Mouse (Mus musculus) heart, embryonic 15.5 days (tissue): ENCODE results near the gene Entpd2. TPM values are rescaled to one million over a fixed set of nuclear protein-coding genes. Genes with fewer than 3 reads are reported as not detected.

ENCODE experiments used
- ATAC-seq: fragments of 200-750 bp; cut with Nextera tagmentation; replicated peaks from 2 replicates; pipeline ENCODE4 v1.8.0; 2017; ENCODE audit warnings: low read depth, moderate TSS enrichment; ENCODE audit not compliant: insufficient number of reproducible peaks, insufficient read depth, low FRiP score
- H3K27ac ChIP-seq: fragments of 300-500 bp; sonication (generic); 2 replicates; pipeline ENCODE4 v1.5.1; 2015; ENCODE audit warnings: mild to moderate bottlenecking, inconsistent platforms
- H3K27me3 ChIP-seq: fragments of 300-500 bp; sonication (generic); 2 replicates; pipeline ENCODE4 v1.6.1; 2015; ENCODE audit warnings: inconsistent platforms
- H3K36me3 ChIP-seq: fragments of 300-500 bp; sonication (generic); 2 replicates; pipeline ENCODE4 v1.6.1; 2015; ENCODE audit warnings: mild to moderate bottlenecking, inconsistent platforms
- H3K4me1 ChIP-seq: fragments of 300-500 bp; sonication (generic); replicated peaks from 2 replicates; pipeline ENCODE4 v1.6.1; 2015; ENCODE audit warnings: inconsistent platforms
- H3K4me2 ChIP-seq: fragments of 300-500 bp; sonication (generic); 2 replicates; pipeline ENCODE4 v1.6.1; 2015; ENCODE audit warnings: inconsistent platforms, mild to moderate bottlenecking, moderate library complexity
- H3K4me3 ChIP-seq: fragments of 300-500 bp; sonication (generic); 2 replicates; pipeline ENCODE4 v1.5.1; 2015; ENCODE audit warnings: mild to moderate bottlenecking, inconsistent platforms
- H3K9ac ChIP-seq: fragments of 300-500 bp; sonication (generic); 2 replicates; pipeline ENCODE4 v1.6.1; 2015; ENCODE audit warnings: mild to moderate bottlenecking, inconsistent platforms
- H3K9me3 ChIP-seq: fragments of 300-500 bp; sonication (generic); replicated peaks from 2 replicates; pipeline ENCODE4 v1.6.1; 2016; ENCODE audit warnings: inconsistent platforms
- WGBS: fragments of 180-500 bp; shearing (Covaris S2); methylation state at CpG from one replicate; pipeline ENCODE4 v1.1.7; 2015; ENCODE audit warnings: mixed read lengths; 5-methylcytosine and 5-hydroxymethylcytosine counted together
- microRNA-seq: library from miRNA; unstranded; fragments of <30 nt; microRNA quantifications from one replicate; pipeline ENCODE4, GENCODE M21; 2016
- polyA plus RNA-seq: library from polyadenylated mRNA; unstranded; fragments of >200 nt; fragmentation: Nextera tagmentation; extraction: Ambion mirVana; gene quantifications from 2 replicates; pipeline ENCODE4 v1.2.1, GENCODE M21; 2015

Entpd2 gene
- polyA plus RNA-seq, 1 experiment from 2014 or later, result 1.8 TPM

- no peak overlapping the region for H3K4me2 ChIP-seq
- no peak overlapping the region for H3K9ac ChIP-seq
- 82% methylated on average over 6 of the region's 6 CpGs for WGBS
- H3K9me3 ChIP-seq, result no peaks in the 10 kb centered on the region
- H3K27ac ChIP-seq, result no peak overlapping the region
- no peaks in the 10 kb centered on the region for H3K36me3 ChIP-seq
- no peak for ATAC-seq
- no peak overlapping the region for H3K4me3 ChIP-seq
- H3K27me3 ChIP-seq, result peaks cover 13% of the 10 kb centered on the region
- H3K4me1 ChIP-seq, result peaks cover 16% of the 10 kb centered on the region
Observed at GRCm38 (mm10) chr2:25431308-25431855, 35.7 kb downstream of the Entpd2 start.

DNA sequence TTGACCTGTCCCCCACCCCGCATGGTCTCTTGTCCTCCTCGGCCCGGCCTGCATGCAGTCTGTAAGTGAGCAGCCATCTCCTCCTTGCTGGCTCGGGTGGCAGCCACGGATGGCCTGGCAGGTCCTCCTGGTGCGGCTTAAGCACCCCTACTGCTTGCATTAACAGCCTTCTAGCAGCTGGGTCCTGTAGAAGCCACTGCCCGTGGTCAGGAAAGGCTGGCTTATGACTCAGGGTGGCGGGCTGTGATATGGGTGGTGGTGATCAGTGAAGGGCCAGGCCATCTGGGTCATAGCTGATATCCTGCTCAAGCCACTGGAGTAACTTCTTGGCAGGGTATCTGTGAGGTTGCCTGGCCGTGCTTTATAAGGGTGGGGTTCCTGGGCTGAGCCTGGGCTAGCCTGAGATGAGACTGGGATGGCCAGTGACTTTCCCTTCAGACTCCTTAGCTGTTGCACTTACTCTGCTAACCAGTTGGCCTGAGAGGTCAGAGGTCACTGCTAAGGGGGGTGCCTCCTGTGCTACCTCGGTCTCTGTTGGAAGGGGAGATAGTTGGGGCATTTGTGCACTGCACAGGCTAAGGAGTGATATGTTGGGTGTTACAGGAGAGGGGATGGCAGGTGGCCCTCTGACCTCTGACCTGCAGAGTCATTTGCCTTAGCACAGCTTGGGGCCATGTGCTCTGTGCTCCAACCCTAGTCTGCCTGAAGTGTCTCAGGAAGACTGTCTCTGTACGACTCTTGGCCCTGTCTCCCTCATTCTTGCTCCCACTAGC lies 36.8 kb downstream of the Entpd2 start:
- 69% methylated on average over 11 of the region's 11 CpGs for WGBS
- Histone ChIP-seq H3K27ac (no peak overlapping the region), H3K4me1 (peaks cover 16% of the 10 kb centered on the region), H3K9ac (no peak overlapping the region), H3K4me3 (no peak overlapping the region), H3K9me3 (no peaks in the 10 kb centered on the region), H3K27me3 (peaks cover 9% of the 10 kb centered on the region; the same call in 1 of the 2 replicates), H3K36me3 (no peaks in the 10 kb centered on the region; the same call in 1 of the 2 replicates), H3K4me2 (no peak overlapping the region)
- ATAC-seq, result no peak

- no peak overlapping the region for H3K4me2 ChIP-seq
- ATAC-seq, result no peak
- H3K4me3 ChIP-seq, result no peak overlapping the region
- no peak overlapping the region for H3K9ac ChIP-seq
- H3K36me3 ChIP-seq, result no peaks in the 10 kb centered on the region; the same call in 1 of the 2 replicates
- H3K9me3 ChIP-seq, result no peaks in the 10 kb centered on the region
- 82% methylated on average over 17 of the region's 17 CpGs for WGBS
- no peak overlapping the region for H3K27ac ChIP-seq
- H3K4me1 ChIP-seq, result peaks cover 16% of the 10 kb centered on the region
- peaks cover 9% of the 10 kb centered on the region; the same call in 1 of the 2 replicates for H3K27me3 ChIP-seq
Observed at GRCm38 (mm10) chr2:25433101-25433500, 37.4 kb downstream of the Entpd2 start.

DNA sequence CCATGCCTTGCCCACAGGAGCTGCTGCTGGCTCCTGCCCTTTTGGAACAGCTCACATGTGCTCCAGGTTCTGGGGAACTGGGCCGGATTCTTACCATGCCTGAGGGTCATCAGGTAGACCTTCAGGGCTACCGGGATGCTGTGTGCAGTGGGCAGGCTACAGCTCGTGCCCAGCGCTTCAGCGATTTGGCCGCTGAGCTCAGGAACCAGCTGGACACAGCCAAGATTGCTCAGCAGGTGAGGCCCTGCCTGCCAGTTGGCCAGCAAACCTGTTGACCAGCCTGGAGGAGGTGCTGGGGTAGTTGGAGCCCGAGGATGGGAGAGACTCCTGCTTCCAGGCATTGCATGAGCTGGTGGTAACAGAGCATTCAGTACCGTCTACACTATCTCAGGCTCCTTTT lies 38.6 kb downstream of the Entpd2 start:
- H3K9ac ChIP-seq, result no peak overlapping the region
- H3K27me3 ChIP-seq, result peaks cover 9% of the 10 kb centered on the region; the same call in 1 of the 2 replicates
- H3K4me1 ChIP-seq, result peaks cover 10% of the 10 kb centered on the region
- 86% methylated on average over 8 of the region's 8 CpGs for WGBS
- no peaks in the 10 kb centered on the region; the same call in 1 of the 2 replicates for H3K36me3 ChIP-seq
- ATAC-seq, result no peak
- no peaks in the 10 kb centered on the region for H3K9me3 ChIP-seq
- no peak overlapping the region for H3K27ac ChIP-seq
- no peak overlapping the region for H3K4me3 ChIP-seq
- no peak overlapping the region for H3K4me2 ChIP-seq

DNA sequence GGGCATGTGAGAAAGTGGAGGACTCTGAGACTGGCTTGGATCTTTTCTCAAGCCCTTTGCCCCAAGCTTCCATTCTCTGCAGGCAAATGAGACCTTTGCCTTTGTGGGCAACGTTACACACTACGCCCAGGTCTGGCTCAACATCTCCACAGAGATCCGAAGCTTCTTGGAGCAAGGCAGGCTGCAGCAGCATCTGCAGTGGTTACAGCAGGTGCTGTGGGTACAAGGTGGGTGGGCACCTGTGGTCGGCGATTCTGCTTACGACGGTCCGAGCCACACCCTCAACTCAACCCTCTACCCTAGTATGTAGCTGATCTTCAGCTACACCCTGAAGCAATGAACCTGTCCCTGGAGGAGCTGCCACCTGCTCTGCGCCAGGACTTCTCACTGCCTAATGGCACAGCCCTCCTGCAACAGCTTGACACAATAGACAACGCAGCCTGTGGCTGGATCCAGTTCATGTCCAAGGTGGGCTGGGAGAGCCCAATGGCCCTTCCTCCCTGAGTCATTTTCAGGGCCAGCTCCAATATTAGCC lies 40.7 kb downstream of the Entpd2 start:
- Histone ChIP-seq H3K4me1 (no peaks in the 10 kb centered on the region), H3K27me3 (no peaks in the 10 kb centered on the region), H3K9ac (no peak overlapping the region), H3K27ac (no peak overlapping the region), H3K4me3 (no peak overlapping the region), H3K36me3 (no peaks in the 10 kb centered on the region; the same call in 1 of the 2 replicates), H3K4me2 (no peak overlapping the region), H3K9me3 (no peaks in the 10 kb centered on the region)
- WGBS, result 81% methylated on average over 10 of the region's 10 CpGs
- no peak for ATAC-seq

DNA sequence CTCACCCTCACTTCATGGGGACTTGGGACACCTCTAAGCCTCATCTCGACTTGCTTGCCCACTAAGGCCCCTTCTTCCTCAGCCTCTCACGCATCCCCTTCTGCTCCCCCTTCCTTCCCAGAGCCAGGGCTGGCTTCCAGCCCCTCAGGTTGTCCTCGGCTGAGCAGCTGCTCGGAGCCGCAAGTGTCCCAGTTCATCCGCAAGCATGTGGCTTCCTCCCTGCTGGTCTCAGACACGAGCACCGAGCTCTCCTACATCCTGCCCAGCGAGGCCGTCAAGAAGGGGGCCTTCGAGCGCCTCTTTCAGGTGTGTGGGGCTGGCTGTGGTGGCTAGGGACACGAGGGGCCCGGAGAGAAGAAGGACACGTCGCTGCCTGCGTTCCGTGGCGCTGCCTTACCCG lies 45.4 kb downstream of the Entpd2 start:
- ATAC-seq, result no peak
- Histone ChIP-seq H3K4me1 (no peaks in the 10 kb centered on the region), H3K9ac (no peak overlapping the region), H3K36me3 (no peaks in the 10 kb centered on the region; the same call in 1 of the 2 replicates), H3K4me3 (no peak overlapping the region), H3K4me2 (no peak overlapping the region), H3K27me3 (no peaks in the 10 kb centered on the region), H3K27ac (no peak overlapping the region), H3K9me3 (no peaks in the 10 kb centered on the region)
- WGBS, result 79% methylated on average over 20 of the region's 20 CpGs

DNA sequence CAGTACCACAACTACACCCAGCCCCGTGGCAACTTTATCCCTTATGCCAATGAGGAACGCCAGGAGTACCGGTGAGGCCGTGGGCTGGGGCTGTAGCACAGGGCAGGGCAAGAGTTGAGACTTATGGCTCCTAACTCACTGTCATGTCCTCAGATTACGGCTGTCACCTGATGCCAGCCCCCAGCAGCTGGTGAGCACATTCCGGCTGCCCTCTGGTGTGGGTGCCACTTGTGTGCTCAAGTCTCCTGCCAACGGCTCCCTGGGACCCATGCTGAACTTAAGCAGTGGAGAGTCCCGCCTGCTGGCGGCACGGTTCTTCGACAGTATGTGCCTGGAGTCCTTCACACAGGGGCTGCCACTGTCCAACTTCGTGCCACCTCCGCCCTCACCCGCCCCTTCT lies 47.0 kb downstream of the Entpd2 start:
- Histone ChIP-seq H3K27ac (no peak overlapping the region), H3K4me2 (no peak overlapping the region), H3K36me3 (peaks cover 6% of the 10 kb centered on the region; the same call in 1 of the 2 replicates), H3K4me1 (no peaks in the 10 kb centered on the region), H3K4me3 (no peak overlapping the region), H3K27me3 (no peaks in the 10 kb centered on the region), H3K9me3 (no peaks in the 10 kb centered on the region), H3K9ac (no peak overlapping the region)
- WGBS, result 83% methylated on average over 14 of the region's 14 CpGs
- no peak for ATAC-seq

Small RNA genes lying within 50 kb of the gene (microRNA-seq; reads per million reads assigned to microRNA genes)
- not detected for gene Mir3087

Other genes starting within 250 kb of the Entpd2 start
- gene Nrarp, start 215.1 kb upstream of the Entpd2 start, polyA plus RNA-seq, result 17.3 and 19.0 TPM in 2 replicates
- 5.8 and 10.3 TPM in 2 replicates for gene Tor4a, start 199.0 kb upstream of the Entpd2 start, polyA plus RNA-seq
- gene Nelfb, start 184.4 kb upstream of the Entpd2 start, polyA plus RNA-seq, result 62.7 and 79.5 TPM in 2 replicates
- not detected in 2 replicates for gene Stpg3, start 181.2 kb upstream of the Entpd2 start, polyA plus RNA-seq
- 0.57 and 0.65 TPM in 2 replicates for gene Fam166a, start 177.1 kb upstream of the Entpd2 start, polyA plus RNA-seq
- gene Tubb4b, start 171.2 kb upstream of the Entpd2 start, polyA plus RNA-seq, result 358 and 463 TPM in 2 replicates
- gene Slc34a3, start 161.5 kb upstream of the Entpd2 start, polyA plus RNA-seq, result not detected in 2 replicates
- gene Rnf224, start 159.1 kb upstream of the Entpd2 start, polyA plus RNA-seq, result not detected in 2 replicates
- gene Rnf208, start 153.6 kb upstream of the Entpd2 start, polyA plus RNA-seq, result 4.3 and 6.0 TPM in 2 replicates
- gene Cysrt1, start 153.4 kb upstream of the Entpd2 start, polyA plus RNA-seq, result 0.30 TPM in 2 replicates
- gene AL732309.1, start 149.0 kb upstream of the Entpd2 start, polyA plus RNA-seq, result 2.3 and 3.3 TPM in 2 replicates
- 17.6 and 18.2 TPM in 2 replicates for gene Tmem203, start 140.4 kb upstream of the Entpd2 start, polyA plus RNA-seq
- gene Tprn, start 133.3 kb upstream of the Entpd2 start, polyA plus RNA-seq, result 3.6 and 5.2 TPM in 2 replicates
- gene Ssna1, start 123.4 kb upstream of the Entpd2 start, polyA plus RNA-seq, result 137 and 152 TPM in 2 replicates
- gene Anapc2, start 123.4 kb upstream of the Entpd2 start, polyA plus RNA-seq, result 67.5 and 92.0 TPM in 2 replicates
- not detected in 2 replicates for gene Tmem210, start 107.7 kb upstream of the Entpd2 start, polyA plus RNA-seq
- 0.28 and 0.89 TPM in 2 replicates for gene Lrrc26, start 106.0 kb upstream of the Entpd2 start, polyA plus RNA-seq
- 0.25 and 0.28 TPM in 2 replicates for gene Grin1, start 76.7 kb upstream of the Entpd2 start, polyA plus RNA-seq
- gene Man1b1, start 63.5 kb upstream of the Entpd2 start, polyA plus RNA-seq, result 30.2 and 31.1 TPM in 2 replicates
- gene Dpp7, start 39.5 kb upstream of the Entpd2 start, polyA plus RNA-seq, result 9.5 and 12.5 TPM in 2 replicates
- 13.9 and 16.0 TPM in 2 replicates for gene Uap1l1, start 30.2 kb upstream of the Entpd2 start, polyA plus RNA-seq
- gene Sapcd2, start 23.6 kb upstream of the Entpd2 start, polyA plus RNA-seq, result 15.4 and 25.5 TPM in 2 replicates
- 28.8 and 41.6 TPM in 2 replicates for gene Npdc1, start 3.5 kb downstream of the Entpd2 start, polyA plus RNA-seq
- 0.08 and 0.15 TPM in 2 replicates for gene Fut7, start 27.4 kb downstream of the Entpd2 start, polyA plus RNA-seq
- 3.5 and 5.6 TPM in 2 replicates for gene Abca2, start 32.8 kb downstream of the Entpd2 start, polyA plus RNA-seq
- gene Clic3, start 61.0 kb downstream of the Entpd2 start, polyA plus RNA-seq, result 6.1 and 9.6 TPM in 2 replicates
- gene Paxx, start 65.2 kb downstream of the Entpd2 start, polyA plus RNA-seq, result 31.1 and 38.0 TPM in 2 replicates
- gene Ptgds, start 74.2 kb downstream of the Entpd2 start, polyA plus RNA-seq, result 107 and 134 TPM in 2 replicates
- gene Lcn12, start 98.0 kb downstream of the Entpd2 start, polyA plus RNA-seq, result not detected in 2 replicates
- 72.6 and 94.1 TPM in 2 replicates for gene Fbxw5, start 104.9 kb downstream of the Entpd2 start, polyA plus RNA-seq
- gene C8g, start 105.8 kb downstream of the Entpd2 start, polyA plus RNA-seq, result 3.5 and 5.0 TPM in 2 replicates
- 18.4 and 25.2 TPM in 2 replicates for gene Traf2, start 151.1 kb downstream of the Entpd2 start, polyA plus RNA-seq
- 276 and 289 TPM in 2 replicates for gene Edf1, start 162.0 kb downstream of the Entpd2 start, polyA plus RNA-seq
- gene Mamdc4, start 179.0 kb downstream of the Entpd2 start, polyA plus RNA-seq, result 3.4 and 9.8 TPM in 2 replicates
- 171 and 175 TPM in 2 replicates for gene Phpt1, start 179.3 kb downstream of the Entpd2 start, polyA plus RNA-seq
- 0.22 and 0.30 TPM in 2 replicates for gene Ajm1, start 185.9 kb downstream of the Entpd2 start, polyA plus RNA-seq
- gene Rabl6, start 212.6 kb downstream of the Entpd2 start, polyA plus RNA-seq, result 41.0 and 50.2 TPM in 2 replicates
- 0.09 and 0.13 TPM in 2 replicates for gene Ccdc183, start 221.8 kb downstream of the Entpd2 start, polyA plus RNA-seq
- gene Tmem141, start 226.1 kb downstream of the Entpd2 start, polyA plus RNA-seq, result 19.0 and 21.9 TPM in 2 replicates
- 3.3 and 4.8 TPM in 2 replicates for gene Fcna, start 232.2 kb downstream of the Entpd2 start, polyA plus RNA-seq